Mouse (Mus musculus) testis, adult 2 months (tissue): ENCODE results near the gene Ttc37. TPM values are rescaled to one million over a fixed set of nuclear protein-coding genes. Genes with fewer than 3 reads are reported as not detected.

Experiments
- H3K27ac ChIP-seq: fragments of 200-500 bp; 2 replicates; pipeline ENCODE4 v1.5.1; 2012; ENCODE audit warnings: low read depth, low read length; ENCODE audit not compliant: control insufficient read depth, insufficient read depth
- H3K27me3 ChIP-seq: fragments of 200-500 bp; 2 replicates; pipeline ENCODE4 v1.6.1; 2012; ENCODE audit warnings: mild to moderate bottlenecking, low read length, moderate library complexity; ENCODE audit not compliant: control insufficient read depth, insufficient read depth
- H3K36me3 ChIP-seq: fragments of 200-500 bp; 2 replicates; pipeline ENCODE4 v1.6.1; 2012; ENCODE audit warnings: mild to moderate bottlenecking, low read length; ENCODE audit not compliant: control insufficient read depth, insufficient read depth
- H3K4me1 ChIP-seq: fragments of 200-500 bp; 2 replicates; pipeline ENCODE4 v1.6.1; 2012; ENCODE audit warnings: low read length; ENCODE audit not compliant: control insufficient read depth, insufficient read depth
- H3K4me3 ChIP-seq: fragments of 200-500 bp; 2 replicates; pipeline ENCODE4 v1.5.1; 2012; ENCODE audit warnings: low read depth, mild to moderate bottlenecking, low read length, moderate library complexity, mixed read lengths; ENCODE audit not compliant: control insufficient read depth
- CTCF ChIP-seq: fragments of 200-500 bp; IDR thresholded peaks from 2 replicates; pipeline ENCODE4 v1.5.1; 2012; ENCODE audit warnings: low read depth, mild to moderate bottlenecking, inconsistent platforms, low read length, moderate library complexity; ENCODE audit not compliant: control insufficient read depth, insufficient read depth, insufficient replicate concordance
- POLR2A ChIP-seq: fragments of 200-500 bp; IDR thresholded peaks from 2 replicates; pipeline ENCODE4 v1.6.1; 2012; ENCODE audit warnings: low read depth, mild to moderate bottlenecking, inconsistent platforms, low read length, moderate library complexity; ENCODE audit not compliant: control insufficient read depth
- polyA plus RNA-seq: library from polyadenylated mRNA; depleted of rRNA; stranded (reverse); fragments of >200 nt; gene quantifications from 2 replicates; pipeline ENCODE4 v1.2.3, GENCODE M21; 2012

The Ttc37 gene
- polyA plus RNA-seq, 1 experiment = 2.4 TPM

DNA sequence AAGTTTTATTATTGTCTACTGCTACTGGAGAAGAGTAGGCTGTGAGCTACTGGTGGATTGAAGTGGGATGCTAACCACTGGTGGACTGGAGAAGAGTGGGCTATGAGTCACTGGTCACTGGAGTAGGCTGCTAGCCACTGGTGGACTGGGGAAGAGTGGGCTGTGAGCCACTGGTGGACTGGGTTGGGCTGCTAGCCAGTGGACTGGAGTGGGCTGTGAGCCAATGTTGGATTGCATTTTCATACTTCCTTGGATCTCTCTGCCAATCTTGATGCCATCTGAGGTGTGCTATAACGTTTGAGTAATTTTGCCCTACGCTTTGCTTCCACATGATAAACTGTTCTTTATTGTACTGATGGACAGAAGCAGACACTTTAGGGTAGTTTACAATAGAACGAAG lies 36.4 kb upstream of the Ttc37 start:
- Histone ChIP-seq H3K27ac (no peak overlapping the region), H3K4me1 (peaks cover 10% of the 10 kb centered on the region), H3K27me3 (no peaks in the 10 kb centered on the region), H3K36me3 (no peaks in the 10 kb centered on the region), H3K4me3 (no peak overlapping the region)
- TF ChIP-seq CTCF (no peak), POLR2A (no peak)

DNA sequence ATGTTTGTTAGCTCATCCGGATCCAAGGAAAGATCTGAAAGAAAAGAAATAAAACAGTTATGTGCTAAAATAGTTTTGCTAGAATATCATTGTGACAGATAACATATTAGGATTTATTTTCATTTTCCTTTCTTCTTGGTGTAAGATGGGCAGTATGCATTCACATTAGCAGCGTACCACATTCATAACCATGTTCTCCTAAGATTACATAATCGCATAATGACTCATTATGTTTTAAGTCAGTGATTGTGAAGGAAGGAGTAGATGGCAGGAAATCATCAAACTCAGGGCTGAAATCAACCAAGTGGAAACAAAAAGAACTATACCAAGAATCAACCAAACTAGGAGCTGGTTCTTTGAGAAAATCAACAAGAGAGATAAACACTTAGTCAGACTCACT lies 36.0 kb upstream of the Ttc37 start:
- Histone ChIP-seq H3K4me1 (peaks cover 10% of the 10 kb centered on the region), H3K27ac (no peak overlapping the region), H3K36me3 (no peaks in the 10 kb centered on the region), H3K4me3 (no peak overlapping the region), H3K27me3 (no peaks in the 10 kb centered on the region)
- TF ChIP-seq POLR2A (no peak), CTCF (no peak)

DNA sequence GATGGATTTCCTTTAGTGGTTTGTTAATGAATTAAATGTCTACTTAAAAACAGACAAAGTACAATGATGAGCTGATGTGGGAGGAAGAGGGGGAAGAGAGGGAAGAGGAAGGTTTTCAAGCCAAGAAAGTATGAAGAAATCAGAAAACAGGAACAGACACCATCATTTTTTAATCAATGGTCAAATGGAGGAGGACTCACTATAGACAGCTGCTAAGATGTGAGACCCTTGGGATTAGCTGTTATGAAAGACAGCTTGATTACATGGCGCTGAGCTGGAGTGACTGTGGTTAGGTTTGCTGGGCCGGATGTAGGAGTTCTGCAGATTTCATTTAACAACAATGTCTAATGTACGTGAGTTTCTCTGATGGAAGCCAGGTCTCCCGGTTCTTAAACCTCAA lies 35.0 kb upstream of the Ttc37 start:
- no peak overlapping the region for H3K27ac ChIP-seq
- TF ChIP-seq POLR2A = no peak
- TF ChIP-seq CTCF = no peak
- H3K4me1 ChIP-seq = peaks cover 10% of the 10 kb centered on the region
- H3K36me3 ChIP-seq = no peaks in the 10 kb centered on the region
- H3K27me3 ChIP-seq = no peaks in the 10 kb centered on the region
- H3K4me3 ChIP-seq = no peak overlapping the region

DNA sequence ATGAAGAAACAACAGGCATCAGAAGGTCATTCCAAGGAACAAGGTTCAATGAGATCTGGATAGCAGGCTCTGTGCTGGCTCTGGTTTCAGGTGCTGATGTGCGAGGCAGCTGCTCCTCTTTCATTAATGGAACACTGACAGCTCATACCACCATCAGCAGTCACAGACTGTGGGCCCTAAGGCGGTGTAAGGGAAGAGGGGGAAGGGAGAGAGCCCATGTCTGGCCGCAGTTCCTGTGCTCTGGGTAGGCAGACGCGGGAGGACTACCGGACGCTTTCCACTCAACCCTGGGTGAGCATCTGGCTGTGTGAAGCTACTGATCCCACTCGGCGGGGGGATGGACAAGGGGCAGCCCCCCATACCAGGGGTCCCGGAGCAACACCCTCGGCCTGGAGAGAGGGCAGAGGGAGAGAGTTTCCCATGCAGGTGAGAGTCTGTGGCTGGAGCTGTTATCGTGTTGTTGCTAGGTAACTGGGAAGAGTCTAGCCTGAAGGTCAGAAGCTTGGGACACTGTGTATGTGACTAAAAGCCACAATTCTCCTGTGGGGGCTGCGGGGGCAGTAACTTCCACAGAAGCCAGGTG lies 34.1 kb upstream of the Ttc37 start:
- Histone ChIP-seq H3K36me3 (no peaks in the 10 kb centered on the region), H3K4me3 (no peak overlapping the region; the same call in 1 of the 2 replicates), H3K27me3 (no peaks in the 10 kb centered on the region), H3K27ac (no peak overlapping the region), H3K4me1 (peaks cover 10% of the 10 kb centered on the region)
- TF ChIP-seq POLR2A = no peak
- TF ChIP-seq CTCF = no peak

DNA sequence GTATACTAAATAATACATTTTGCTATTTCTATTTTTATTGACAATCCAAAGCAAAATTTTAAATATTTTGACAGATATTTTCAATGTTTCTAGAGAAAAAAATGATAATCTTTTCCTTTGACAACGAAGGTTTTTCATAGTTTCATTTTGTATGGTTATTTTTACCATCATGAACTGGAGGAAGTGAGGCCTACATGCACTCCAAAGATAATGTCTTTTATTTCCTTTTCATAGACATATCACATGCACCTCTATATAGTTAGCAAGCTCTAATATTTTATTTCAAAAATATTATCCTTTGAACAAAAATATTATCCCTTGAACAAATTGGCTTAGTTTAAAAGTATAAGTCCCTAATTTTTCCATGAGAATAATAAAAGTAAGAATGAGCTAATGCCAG lies 24.2 kb upstream of the Ttc37 start:
- no peak overlapping the region for H3K4me3 ChIP-seq
- TF ChIP-seq POLR2A = no peak

DNA sequence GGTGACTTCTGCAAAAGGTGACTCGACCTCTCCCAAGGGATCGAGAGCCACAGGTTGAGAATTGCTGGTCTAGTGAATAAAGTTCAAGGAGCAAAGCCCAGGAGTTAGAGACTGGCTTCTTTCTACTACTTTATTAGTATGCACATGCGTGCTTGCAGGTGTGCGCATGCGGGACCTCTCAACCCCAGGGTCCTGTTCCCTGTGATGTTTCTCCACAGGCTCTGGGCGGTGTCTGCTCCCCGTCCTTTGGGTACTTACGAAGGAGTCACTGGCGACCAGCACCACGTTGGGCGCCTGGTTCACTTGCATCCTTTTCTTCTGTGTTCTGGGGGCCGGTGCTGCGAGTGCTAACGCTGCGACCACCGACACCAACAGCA lies 430 bp upstream of the Ttc37 start:
- Histone ChIP-seq H3K4me1 (no peaks in the 10 kb centered on the region), H3K27me3 (no peaks in the 10 kb centered on the region), H3K36me3 (no peaks in the 10 kb centered on the region), H3K4me3 (peak overlapping the region; percentile 95), H3K27ac (peak overlapping the region; percentile 25)
- no peak for TF ChIP-seq CTCF
- no peak for TF ChIP-seq POLR2A

More for the DNA sequence above, 24.2 kb upstream of the Ttc37 start:
- H3K4me1 ChIP-seq = no peaks in the 10 kb centered on the region
- no peaks in the 10 kb centered on the region for H3K36me3 ChIP-seq
- no peak overlapping the region for H3K27ac ChIP-seq
- no peaks in the 10 kb centered on the region for H3K27me3 ChIP-seq

DNA sequence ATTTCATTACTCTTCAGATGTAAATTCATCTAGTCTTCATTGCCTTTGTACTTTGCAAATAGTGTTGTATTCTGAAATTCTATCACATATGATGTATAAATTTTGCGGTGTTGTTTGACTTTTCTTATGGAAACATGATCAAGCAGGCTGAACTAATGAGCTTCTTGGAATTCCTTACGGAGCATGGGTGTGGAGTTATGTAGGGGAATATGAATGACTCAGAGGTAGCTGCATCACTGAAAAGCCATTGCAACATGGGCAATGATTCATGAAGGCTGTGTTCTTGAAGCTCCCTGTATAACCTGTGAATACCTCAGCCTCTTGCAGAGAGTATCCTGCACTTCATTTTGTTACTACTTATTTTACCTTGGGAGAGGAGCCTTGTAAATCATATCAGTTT lies 3.5 kb downstream of the Ttc37 start:
- Histone ChIP-seq H3K4me3 (no peak overlapping the region), H3K4me1 (no peaks in the 10 kb centered on the region), H3K27ac (no peak overlapping the region), H3K36me3 (no peaks in the 10 kb centered on the region), H3K27me3 (no peaks in the 10 kb centered on the region)
- TF ChIP-seq POLR2A (no peak), CTCF (no peak)
